Mouse (Mus musculus) liver, embryonic 16.5 days (tissue): ENCODE results near the gene Tmem101. TPM values are rescaled to one million over a fixed set of nuclear protein-coding genes. Genes with fewer than 3 reads are reported as not detected.

Experiments used
- ATAC-seq: fragments of 200-750 bp; cut with Nextera tagmentation; 2 replicates; pipeline ENCODE4 v1.8.0; 2017; ENCODE audit warnings: low read depth, mild to moderate bottlenecking, moderate number of reproducible peaks, moderate library complexity
- H3K27ac ChIP-seq: fragments of 300-500 bp; sonication (generic); 2 replicates; pipeline ENCODE4 v1.5.1; 2014; ENCODE audit warnings: mild to moderate bottlenecking, low read length
- H3K27me3 ChIP-seq: fragments of 300-500 bp; sonication (generic); 2 replicates; pipeline ENCODE4 v1.6.1; 2014; ENCODE audit warnings: low read depth, low read length, mixed read lengths; ENCODE audit not compliant: control insufficient read depth, insufficient read depth
- H3K36me3 ChIP-seq: fragments of 300-500 bp; sonication (generic); 2 replicates; pipeline ENCODE4 v1.6.1; 2014; ENCODE audit warnings: mild to moderate bottlenecking; ENCODE audit not compliant: control insufficient read depth, insufficient read depth
- H3K4me1 ChIP-seq: fragments of 300-500 bp; sonication (generic); 2 replicates; pipeline ENCODE4 v1.6.1; 2014; ENCODE audit warnings: low read depth, low read length, mixed read lengths; ENCODE audit not compliant: control insufficient read depth
- H3K4me2 ChIP-seq: fragments of 300-500 bp; sonication (generic); 2 replicates; pipeline ENCODE4 v1.6.1; 2014; ENCODE audit warnings: low read depth, low read length, mixed read lengths
- H3K4me3 ChIP-seq: fragments of 300-500 bp; sonication (generic); 2 replicates; pipeline ENCODE4 v1.5.1; 2014; ENCODE audit warnings: low read depth, mild to moderate bottlenecking, low read length
- H3K9ac ChIP-seq: fragments of 300-500 bp; sonication (generic); 2 replicates; pipeline ENCODE4 v1.6.1; 2014; ENCODE audit warnings: low read depth, low read length
- H3K9me3 ChIP-seq: fragments of 300-500 bp; sonication (generic); replicated peaks from 2 replicates; pipeline ENCODE4 v1.6.1; 2016; ENCODE audit warnings: low read length; ENCODE audit not compliant: control insufficient read depth
- WGBS: fragments of 180-500 bp; shearing (Covaris S2); extraction: QIAGEN DNeasy Blood & Tissue Kit; methylation state at CpG from one replicate; pipeline ENCODE4 v1.1.7; 2014; ENCODE audit not compliant: insufficient replicate concordance; 5-methylcytosine and 5-hydroxymethylcytosine counted together
- polyA plus RNA-seq: library from polyadenylated mRNA; unstranded; fragments of >200 nt; fragmentation: Nextera tagmentation; extraction: Ambion mirVana; gene quantifications from 2 replicates; pipeline ENCODE4 v1.2.1, GENCODE M21; 2015

Tmem101 gene
- polyA plus RNA-seq, 1 experiment from 2014 or later = 9.0 TPM

DNA sequence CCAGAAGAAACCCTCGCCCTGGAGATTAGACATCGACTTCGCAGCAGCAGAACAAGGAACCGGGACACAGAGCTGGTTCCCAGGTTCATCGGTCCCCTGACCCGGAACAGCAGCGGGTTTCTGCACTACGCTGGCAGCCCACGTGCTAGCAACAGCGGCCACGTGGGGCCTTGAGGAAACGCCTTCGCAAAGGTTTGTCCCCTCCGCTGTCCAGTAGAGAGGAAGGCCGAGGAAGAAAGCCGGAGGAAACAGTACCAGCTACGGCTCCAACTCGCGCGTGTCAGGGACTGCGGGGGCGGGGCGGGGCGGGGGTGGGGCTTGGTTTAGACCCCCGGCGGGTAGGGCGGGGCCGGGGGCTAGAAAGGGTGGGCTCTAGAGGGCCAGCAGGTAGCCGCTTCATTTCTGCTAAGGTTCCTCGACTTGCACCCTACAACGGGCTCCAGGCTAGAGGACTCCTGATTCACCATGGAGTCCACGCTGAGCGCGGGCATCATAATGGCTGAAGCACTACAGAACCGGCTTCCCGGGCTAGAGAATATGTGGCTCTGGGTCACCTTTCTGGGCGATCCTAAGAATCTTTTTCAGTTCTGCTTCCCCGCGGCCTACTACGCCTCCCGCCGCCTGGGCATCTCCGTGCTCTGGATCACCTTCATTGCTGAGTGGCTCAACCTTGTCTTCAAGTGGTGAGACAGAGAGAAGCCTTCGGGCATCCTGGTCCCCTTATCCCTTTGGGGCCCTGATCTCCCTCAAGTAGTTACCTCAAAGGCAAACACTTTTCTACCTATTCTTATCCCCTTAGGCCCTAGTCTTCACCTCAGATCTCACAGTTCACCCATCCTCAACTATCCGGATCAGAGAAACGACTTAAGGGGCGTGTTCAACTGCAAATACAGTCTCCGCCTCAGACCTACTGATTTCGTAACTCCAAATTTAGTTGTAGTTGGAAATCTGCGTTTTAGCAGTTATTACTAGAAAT lies 33.5 kb upstream of the Tmem101 start, which contains the start of gene G6pc3:
Gene G6pc3, plus strand, starts transcription at position 160 of the 976 bp plus-strand sequence.
- no peaks in the 10 kb centered on the region for H3K27me3 ChIP-seq
- H3K36me3 ChIP-seq = no peaks in the 10 kb centered on the region
- peak within 1 kb of the TSS; percentile 37; the same call in 1 of the 2 replicates for H3K27ac ChIP-seq
- peak; percentile 65 for ATAC-seq
- no peaks in the 10 kb centered on the region for H3K9me3 ChIP-seq
- H3K4me1 ChIP-seq = peaks cover 25% of the 10 kb centered on the region
- peak within 1 kb of the TSS; percentile 89 for H3K4me2 ChIP-seq
- peak within 1 kb of the TSS; percentile 62 for H3K9ac ChIP-seq
- 1% methylated on average over 50 of the region's 50 CpGs for WGBS
- H3K4me3 ChIP-seq = peak within 1 kb of the TSS; percentile 62

DNA sequence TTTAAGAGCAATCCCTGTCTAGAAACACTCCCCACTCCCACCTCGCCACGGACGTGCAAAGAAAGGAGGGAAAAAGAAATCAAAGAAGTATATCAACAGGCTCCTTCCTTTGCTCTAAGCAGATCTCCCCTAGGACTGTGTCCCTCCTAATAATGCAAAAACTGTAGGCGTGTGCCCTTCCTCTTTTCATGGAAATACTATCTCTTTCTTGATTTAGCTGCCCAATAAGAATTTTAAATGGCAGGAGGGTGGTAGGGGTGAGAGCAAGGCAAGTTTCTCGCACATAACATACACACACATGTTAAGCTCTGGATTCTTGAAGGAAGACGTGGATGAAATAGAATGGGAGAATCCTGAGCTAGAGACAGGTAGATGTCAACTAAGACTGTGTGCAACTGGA lies 32.8 kb upstream of the Tmem101 start:
- no peak for ATAC-seq
- Histone ChIP-seq H3K4me1 (peaks cover 28% of the 10 kb centered on the region), H3K4me2 (peak overlapping the region; percentile 89), H3K36me3 (no peaks in the 10 kb centered on the region), H3K9ac (no peak overlapping the region), H3K27me3 (no peaks in the 10 kb centered on the region), H3K4me3 (peak overlapping the region; percentile 62; the same call in 1 of the 2 replicates), H3K9me3 (no peaks in the 10 kb centered on the region), H3K27ac (no peak overlapping the region)
- 50% methylated on average over 6 of the region's 6 CpGs for WGBS

DNA sequence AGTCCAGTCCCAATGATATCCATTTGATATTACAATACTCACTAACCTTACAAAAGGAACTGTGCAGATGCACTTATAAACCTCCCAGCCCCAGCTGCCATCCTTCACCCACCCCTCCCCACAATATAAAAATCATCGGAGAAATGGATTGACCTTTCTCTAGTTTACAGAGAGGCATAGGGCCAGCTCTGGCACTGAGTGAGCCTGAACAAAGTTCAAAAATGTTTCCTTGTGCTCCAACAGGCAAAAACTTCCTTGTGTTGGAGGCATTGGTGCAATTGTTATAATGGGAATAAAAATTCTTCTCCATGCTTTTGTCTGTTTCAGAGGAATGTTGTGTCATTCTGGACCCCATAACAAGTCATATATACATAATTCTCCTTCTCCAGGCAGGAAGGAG lies 30.0 kb upstream of the Tmem101 start:
- 61% methylated on average over 1 of the region's 1 CpGs for WGBS
- Histone ChIP-seq H3K4me2 (no peak overlapping the region), H3K27me3 (no peaks in the 10 kb centered on the region), H3K4me1 (peaks cover 36% of the 10 kb centered on the region), H3K4me3 (no peak overlapping the region), H3K27ac (no peak overlapping the region), H3K9ac (no peak overlapping the region), H3K36me3 (peaks cover 6% of the 10 kb centered on the region; the same call in 1 of the 2 replicates), H3K9me3 (no peaks in the 10 kb centered on the region)
- ATAC-seq = no peak

DNA sequence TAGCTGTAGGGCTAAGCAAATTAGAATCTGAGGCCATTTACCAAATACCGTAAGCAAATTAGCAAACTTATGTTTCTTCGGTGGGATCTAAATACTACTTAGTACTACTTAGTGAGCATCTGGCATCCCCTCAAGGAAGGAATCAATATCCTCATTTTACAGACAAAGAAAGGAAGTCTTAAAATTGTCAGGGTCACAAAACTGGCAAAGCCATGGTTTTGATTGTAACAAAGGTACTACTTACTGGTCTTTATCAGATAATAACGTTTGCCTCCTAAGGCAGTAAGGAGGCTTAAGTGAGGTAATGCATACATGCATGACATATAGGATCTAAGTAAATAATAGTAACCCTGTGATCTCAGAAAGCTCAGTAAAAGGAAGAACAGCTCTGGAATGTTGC lies 29.5 kb upstream of the Tmem101 start:
- no peaks in the 10 kb centered on the region for H3K9me3 ChIP-seq
- peaks cover 8% of the 10 kb centered on the region; the same call in 1 of the 2 replicates for H3K36me3 ChIP-seq
- ATAC-seq = no peak
- H3K4me3 ChIP-seq = peak overlapping the region; percentile 91
- H3K4me1 ChIP-seq = peaks cover 31% of the 10 kb centered on the region
- H3K27me3 ChIP-seq = no peaks in the 10 kb centered on the region
- H3K27ac ChIP-seq = no peak overlapping the region
- H3K9ac ChIP-seq = no peak overlapping the region
- H3K4me2 ChIP-seq = peak overlapping the region; percentile 86
- WGBS = 42% methylated on average over 3 of the region's 3 CpGs

DNA sequence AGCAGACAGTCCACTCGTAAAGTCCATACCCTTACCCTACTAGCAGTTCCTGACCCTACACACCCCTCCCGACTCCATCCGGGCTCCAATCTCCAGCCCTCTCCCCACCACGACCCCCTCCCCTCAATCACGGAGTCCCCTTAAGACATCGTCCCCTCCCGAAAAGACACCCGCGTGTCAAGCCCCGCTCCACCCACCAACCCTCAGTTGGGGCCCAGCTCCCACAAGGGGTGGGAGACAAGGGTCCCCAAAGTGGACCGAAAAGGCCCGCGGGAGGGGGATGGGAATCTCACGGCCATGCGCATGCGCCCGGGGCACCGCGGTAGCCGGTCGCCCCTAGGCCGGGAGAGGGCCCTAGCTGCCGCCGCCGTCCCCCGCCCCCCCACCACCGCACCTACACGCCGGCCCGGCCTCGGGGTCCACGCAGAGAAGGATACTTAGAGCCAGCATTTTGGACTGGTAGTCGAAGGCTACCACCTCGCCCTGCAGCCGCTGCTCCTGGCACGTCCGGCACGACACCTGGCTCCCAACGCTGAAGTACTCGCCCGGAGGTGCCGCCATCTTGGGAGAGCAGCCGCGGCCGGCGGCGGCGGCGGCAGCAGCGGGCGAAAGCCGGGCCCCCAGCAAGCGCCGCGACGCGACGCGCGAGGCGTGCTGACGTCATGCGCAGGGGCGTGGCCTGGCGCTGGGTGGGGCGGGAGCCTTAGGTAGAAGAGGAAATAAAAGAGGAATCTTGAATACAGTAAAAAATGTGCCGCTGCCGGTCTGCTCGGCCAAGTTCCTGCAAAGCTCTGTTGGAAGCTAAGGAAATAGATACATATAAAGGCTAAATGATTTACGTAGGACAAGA lies 28.7 kb upstream of the Tmem101 start, which contains the start of gene Lsm12:
Gene Lsm12, minus strand, starts transcription at position 651 of the 850 bp plus-strand sequence.
- Histone ChIP-seq H3K4me2 (peak within 1 kb of the TSS; percentile 86), H3K9me3 (no peaks in the 10 kb centered on the region), H3K9ac (peak within 1 kb of the TSS; percentile 94), H3K4me3 (peak within 1 kb of the TSS; percentile 91), H3K4me1 (peaks cover 23% of the 10 kb centered on the region), H3K36me3 (peaks cover 8% of the 10 kb centered on the region; the same call in 1 of the 2 replicates), H3K27ac (peak within 1 kb of the TSS; percentile 90), H3K27me3 (no peaks in the 10 kb centered on the region)
- peak; percentile 86 for ATAC-seq
- under 1% methylated on average over 70 of the region's 70 CpGs for WGBS

DNA sequence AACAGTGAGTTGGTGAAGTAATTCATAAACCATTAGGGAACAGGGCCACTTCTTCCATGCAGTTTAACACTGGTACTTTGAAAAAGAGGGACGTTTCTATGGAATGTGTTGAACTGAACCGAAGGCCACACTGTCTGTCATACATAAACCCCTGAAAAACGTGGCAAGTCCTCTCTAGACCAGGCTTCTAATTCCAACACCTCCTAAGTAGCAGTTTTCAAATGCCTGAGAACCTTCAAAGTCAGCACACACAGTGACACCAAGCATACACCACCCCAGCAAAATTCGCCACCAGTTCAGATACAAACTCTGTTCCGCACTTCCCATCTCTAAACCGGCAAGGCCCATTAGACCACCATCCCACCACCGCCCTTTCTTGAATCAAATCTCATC lies 28.0 kb upstream of the Tmem101 start:
- Histone ChIP-seq H3K4me3 (peak overlapping the region; percentile 91), H3K4me1 (peaks cover 17% of the 10 kb centered on the region), H3K27me3 (no peaks in the 10 kb centered on the region), H3K9me3 (no peaks in the 10 kb centered on the region), H3K9ac (peak overlapping the region; percentile 94), H3K27ac (peak overlapping the region; percentile 90), H3K4me2 (peak overlapping the region; percentile 86), H3K36me3 (peaks cover 10% of the 10 kb centered on the region)
- 5% methylated on average over 7 of the region's 7 CpGs for WGBS
- ATAC-seq = no peak

DNA sequence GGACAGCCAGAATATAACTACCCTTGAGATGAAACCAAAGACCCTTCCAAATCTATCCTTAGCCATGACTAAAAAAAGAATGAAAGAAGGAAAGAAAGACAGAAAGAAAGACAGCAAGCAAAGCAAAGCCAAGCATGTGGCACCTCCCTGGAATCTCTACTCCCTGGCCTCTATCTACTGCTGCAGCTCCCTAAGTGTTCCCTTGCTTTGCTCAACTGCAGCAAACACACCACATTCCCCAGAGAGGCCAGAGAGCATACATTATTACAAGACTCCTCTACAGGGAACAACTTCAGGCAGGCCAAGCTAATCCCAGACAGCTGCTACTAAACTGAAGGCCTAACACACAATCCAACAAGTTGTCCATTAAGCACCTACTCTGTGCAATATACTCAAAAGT lies 23.6 kb upstream of the Tmem101 start:
- peaks cover 11% of the 10 kb centered on the region for H3K4me1 ChIP-seq
- H3K4me2 ChIP-seq = no peak overlapping the region
- H3K4me3 ChIP-seq = no peak overlapping the region
- no peaks in the 10 kb centered on the region for H3K27me3 ChIP-seq
- no peak for ATAC-seq
- peaks cover 11% of the 10 kb centered on the region for H3K36me3 ChIP-seq
- H3K9ac ChIP-seq = no peak overlapping the region
- no peaks in the 10 kb centered on the region for H3K9me3 ChIP-seq
- no peak overlapping the region for H3K27ac ChIP-seq

DNA sequence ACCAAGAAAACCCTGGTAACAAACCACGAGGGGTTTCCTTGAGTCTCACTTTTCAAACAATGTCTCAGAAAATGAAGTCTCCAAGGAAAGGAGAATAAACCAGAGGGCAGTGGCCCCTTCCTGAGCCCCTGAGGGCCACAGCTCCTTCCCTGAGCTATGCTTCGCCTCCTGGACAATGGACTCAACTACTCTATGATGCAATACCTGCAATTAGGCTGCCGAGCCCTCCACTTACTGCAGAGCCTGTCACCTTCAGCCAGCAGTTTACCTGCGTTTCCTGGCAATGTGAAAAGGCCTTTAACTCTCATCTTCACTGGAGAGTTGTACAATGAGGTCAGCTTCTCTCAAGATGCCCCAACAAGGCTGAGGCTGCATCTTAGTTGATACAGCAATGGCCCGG lies 12.5 kb upstream of the Tmem101 start:
- H3K4me2 ChIP-seq = no peak overlapping the region
- no peaks in the 10 kb centered on the region for H3K27me3 ChIP-seq
- peaks cover 13% of the 10 kb centered on the region for H3K4me1 ChIP-seq
- ATAC-seq = 0 out of 2 replicates have a peak, but pooled peaks have one; percentile 41
- H3K9ac ChIP-seq = no peak overlapping the region
- WGBS = 63% methylated on average over 5 of the region's 5 CpGs
- no peaks in the 10 kb centered on the region for H3K9me3 ChIP-seq
- H3K36me3 ChIP-seq = peaks cover 11% of the 10 kb centered on the region
- no peak overlapping the region for H3K27ac ChIP-seq
- no peak overlapping the region for H3K4me3 ChIP-seq
